Mouse (Mus musculus) small intestine, adult 2 months (tissue): ENCODE measurements around the gene Mill2. TPM values are rescaled to one million over a fixed set of nuclear protein-coding genes. Genes with fewer than 3 reads are reported as not detected.

Experiments used
- H3K27ac ChIP-seq: fragments of 200-500 bp; 2 replicates; pipeline ENCODE4 v1.5.1; 2012; ENCODE audit warnings: low read depth, low read length, control low read depth, inconsistent platforms; ENCODE audit not compliant: insufficient read depth
- H3K27me3 ChIP-seq: fragments of 200-500 bp; 2 replicates; pipeline ENCODE4 v1.6.1; 2012; ENCODE audit warnings: mild to moderate bottlenecking, moderate library complexity, low read length, inconsistent platforms; ENCODE audit not compliant: control insufficient read depth, insufficient read depth
- H3K36me3 ChIP-seq: fragments of 200-500 bp; 2 replicates; pipeline ENCODE4 v1.6.1; 2012; ENCODE audit warnings: mild to moderate bottlenecking, low read length, control low read depth, inconsistent platforms; ENCODE audit not compliant: control insufficient read depth, insufficient read depth
- H3K4me1 ChIP-seq: fragments of 200-500 bp; 2 replicates; pipeline ENCODE4 v1.6.1; 2012; ENCODE audit warnings: low read length, inconsistent platforms, mixed read lengths; ENCODE audit not compliant: control insufficient read depth, insufficient read depth, insufficient read length
- H3K4me3 ChIP-seq: fragments of 200-500 bp; 2 replicates; pipeline ENCODE4 v1.5.1; 2012; ENCODE audit warnings: low read depth, mild to moderate bottlenecking, control low read depth, inconsistent platforms, low read length, moderate library complexity
- CTCF ChIP-seq: fragments of 200-500 bp; IDR thresholded peaks from 2 replicates; pipeline ENCODE4 v1.5.1; 2012; ENCODE audit warnings: low read depth, mild to moderate bottlenecking, control low read depth, inconsistent platforms, low read length, moderate library complexity, mixed read lengths; ENCODE audit not compliant: insufficient replicate concordance, insufficient read length; ENCODE audit errors: extremely low read depth
- POLR2A ChIP-seq: fragments of 200-500 bp; IDR thresholded peaks from 2 replicates; pipeline ENCODE4 v1.6.1; 2012; ENCODE audit warnings: low read depth, mild to moderate bottlenecking, control low read depth, inconsistent platforms, low read length, moderate library complexity
- WGBS: fragments of 180-500 bp; shearing (Covaris S2); methylation state at CpG from one replicate; pipeline ENCODE4 v1.1.7; 2018; 5-methylcytosine and 5-hydroxymethylcytosine counted together
- polyA plus RNA-seq: library from polyadenylated mRNA; depleted of rRNA; stranded (reverse); fragments of >200 nt; gene quantifications from 2 replicates; pipeline ENCODE4 v1.2.3, GENCODE M21; 2012

Gene Mill2
- polyA plus RNA-seq, 1 experiment: 2.2 TPM

GRCm38 (mm10) chr7:18827792-18828546 lies 11.8 kb upstream of the Mill2 start:
- Histone ChIP-seq H3K27ac (no peak overlapping the region), H3K27me3 (no peaks in the 10 kb centered on the region), H3K4me3 (no peak overlapping the region), H3K36me3 (no peaks in the 10 kb centered on the region), H3K4me1 (peaks cover 3% of the 10 kb centered on the region; the same call in 1 of the 2 replicates)
- TF ChIP-seq CTCF (no peak), POLR2A (no peak)
- 51% methylated on average over 26 of the region's 26 CpGs for WGBS

- no peak overlapping the region for H3K4me3 ChIP-seq
- TF ChIP-seq CTCF: peak; percentile 20; the same call in 1 of the 2 replicates
- no peak for TF ChIP-seq POLR2A
- H3K27me3 ChIP-seq: no peaks in the 10 kb centered on the region
- 77% methylated on average over 9 of the region's 9 CpGs for WGBS
- no peaks in the 10 kb centered on the region for H3K36me3 ChIP-seq
- peaks cover 3% of the 10 kb centered on the region; the same call in 1 of the 2 replicates for H3K4me1 ChIP-seq
- H3K27ac ChIP-seq: no peak overlapping the region
These were observed 11.2 kb upstream of the Mill2 start for GRCm38 (mm10) chr7:18828592-18828991.

DNA sequence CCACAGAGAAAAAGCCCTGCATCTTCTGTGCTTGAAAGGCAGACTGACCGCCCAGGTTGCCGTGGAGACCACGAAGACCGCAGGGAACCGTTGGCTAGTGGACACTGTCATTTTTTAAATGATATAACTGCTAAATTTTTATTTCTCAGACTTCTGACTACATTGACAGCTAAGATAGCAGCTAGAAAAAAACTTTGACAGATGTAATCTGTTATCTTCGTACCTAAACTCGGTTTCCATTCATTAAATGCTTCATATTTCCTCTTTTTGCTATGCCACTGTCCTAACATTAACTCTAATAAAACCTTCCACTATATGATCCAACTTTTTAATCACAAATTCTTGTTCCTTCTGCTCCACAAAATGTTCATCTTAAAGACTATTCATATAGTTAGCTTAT lies 10.2 kb upstream of the Mill2 start:
- Histone ChIP-seq H3K36me3 (no peaks in the 10 kb centered on the region), H3K4me1 (peaks cover 3% of the 10 kb centered on the region; the same call in 1 of the 2 replicates), H3K27ac (no peak overlapping the region), H3K27me3 (no peaks in the 10 kb centered on the region), H3K4me3 (no peak overlapping the region)
- 89% methylated on average over 7 of the region's 7 CpGs for WGBS
- TF ChIP-seq POLR2A (no peak), CTCF (no peak)

DNA sequence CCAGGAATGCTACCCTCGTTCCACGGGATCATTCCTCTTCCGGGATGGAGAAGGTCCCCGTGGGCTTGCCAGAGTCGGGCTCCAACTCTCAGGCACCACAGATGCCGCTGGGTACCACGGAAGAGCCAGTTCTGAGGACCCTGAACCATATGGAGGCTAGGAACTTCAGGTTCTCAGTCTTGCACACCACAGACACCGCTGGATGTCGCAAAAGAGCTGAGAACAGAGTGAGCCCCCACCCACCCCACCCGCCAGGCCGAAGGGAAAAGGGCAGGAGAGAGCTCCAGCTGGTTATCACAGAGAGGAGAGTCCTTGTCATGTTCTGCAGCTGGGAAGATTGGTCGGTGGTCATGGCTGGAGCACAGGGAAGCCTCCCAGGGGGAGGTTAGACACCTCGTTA lies 7.5 kb upstream of the Mill2 start:
- H3K27me3 ChIP-seq: no peaks in the 10 kb centered on the region
- no peak overlapping the region for H3K4me3 ChIP-seq
- H3K27ac ChIP-seq: no peak overlapping the region
- WGBS: 73% methylated on average over 13 of the region's 13 CpGs
- peaks cover 3% of the 10 kb centered on the region; the same call in 1 of the 2 replicates for H3K4me1 ChIP-seq
- TF ChIP-seq POLR2A: no peak
- no peak for TF ChIP-seq CTCF
- no peaks in the 10 kb centered on the region for H3K36me3 ChIP-seq

DNA sequence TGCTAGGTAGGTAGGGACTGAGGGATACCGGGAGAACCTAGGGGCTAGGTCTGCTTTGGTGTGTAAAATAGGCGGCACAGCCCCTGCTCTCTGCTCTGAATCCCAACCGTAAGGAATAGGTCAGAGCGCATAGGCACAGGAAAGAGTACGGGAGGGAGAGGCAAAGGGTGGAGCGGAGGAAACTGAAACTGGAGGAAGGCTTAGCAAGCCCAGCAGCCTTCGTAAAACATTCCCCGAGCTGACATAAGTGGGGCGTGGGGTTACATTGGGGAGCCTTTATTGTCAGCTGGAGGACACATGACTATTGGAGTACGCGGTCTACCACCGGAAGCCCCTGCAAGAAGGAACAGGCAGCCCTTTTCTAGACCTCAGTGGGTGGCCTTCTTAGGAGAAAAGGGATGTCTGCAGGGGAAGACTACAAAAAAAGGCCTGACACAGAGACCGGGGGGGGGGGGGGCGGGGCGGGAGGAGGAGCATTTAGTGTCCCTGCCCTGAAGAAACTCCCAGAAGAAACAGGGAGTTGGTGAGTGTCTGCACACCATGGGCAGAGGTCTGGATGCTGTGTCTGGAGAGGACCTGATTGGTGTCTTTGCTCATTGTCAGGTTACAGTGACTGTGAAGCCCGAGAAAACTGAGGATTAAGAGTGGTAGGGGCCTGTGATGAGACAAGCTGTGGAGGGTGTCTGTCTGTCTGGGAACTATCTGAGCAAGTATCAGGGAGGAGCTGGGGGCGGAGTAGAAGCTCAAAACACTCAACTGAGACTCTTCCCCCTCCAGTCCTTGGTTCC lies 814 bp downstream of the Mill2 start:
- peak overlapping the region; percentile 91 for H3K27ac ChIP-seq
- TF ChIP-seq POLR2A (no peak; the same call in 1 of the 2 replicates), CTCF (no peak)

GRCm38 (mm10) chr7:18841174-18841567 lies 1.4 kb downstream of the Mill2 start:
- 88% methylated on average over 1 of the region's 1 CpGs for WGBS
- no peak overlapping the region for H3K4me3 ChIP-seq

More for the DNA sequence above, 814 bp downstream of the Mill2 start:
- Histone ChIP-seq H3K27me3 (no peaks in the 10 kb centered on the region), H3K4me3 (peak overlapping the region; percentile 56), H3K4me1 (peaks cover 10% of the 10 kb centered on the region; the same call in 1 of the 2 replicates), H3K36me3 (no peaks in the 10 kb centered on the region)
- WGBS: 4% methylated on average over 15 of the region's 17 CpGs

DNA sequence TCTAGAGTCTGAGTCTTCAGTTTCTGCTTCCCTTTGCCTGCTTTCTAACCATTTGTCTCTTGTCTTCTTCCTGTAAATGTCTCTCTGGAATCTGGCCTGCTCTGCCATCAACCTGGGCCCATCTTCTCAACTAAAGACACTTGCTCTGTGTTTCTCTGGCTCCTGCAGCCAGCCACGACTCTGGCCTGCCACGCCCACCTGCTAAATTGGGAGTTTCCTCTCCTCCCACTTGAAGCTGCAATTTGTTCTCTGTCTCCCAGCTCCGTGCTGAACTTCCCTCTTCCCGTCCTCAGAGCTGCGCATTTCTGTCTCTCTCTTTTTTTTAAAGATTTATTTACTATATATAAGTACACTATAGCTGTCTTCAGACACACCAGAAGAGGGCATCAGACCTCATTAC lies 5.0 kb downstream of the Mill2 start:
- peaks cover 10% of the 10 kb centered on the region; the same call in 1 of the 2 replicates for H3K4me1 ChIP-seq
- 12% methylated on average over 5 of the region's 5 CpGs for WGBS
- no peak overlapping the region for H3K27ac ChIP-seq
- no peaks in the 10 kb centered on the region for H3K36me3 ChIP-seq
- H3K27me3 ChIP-seq: no peaks in the 10 kb centered on the region
- TF ChIP-seq POLR2A (no peak), CTCF (no peak)
- H3K4me3 ChIP-seq: no peak overlapping the region

More at GRCm38 (mm10) chr7:18841174-18841567, 1.4 kb downstream of the Mill2 start:
- TF ChIP-seq CTCF: no peak
- no peak for TF ChIP-seq POLR2A
- H3K36me3 ChIP-seq: no peaks in the 10 kb centered on the region
- H3K4me1 ChIP-seq: peaks cover 10% of the 10 kb centered on the region; the same call in 1 of the 2 replicates
- no peaks in the 10 kb centered on the region for H3K27me3 ChIP-seq
- peak overlapping the region; percentile 88 for H3K27ac ChIP-seq
